Mouse (Mus musculus): Measurements from ENCODE around the gene Ablim1.
A peak's percentile ranks its signal among the peaks of the same experiment; 100 is the strongest.

Gene Ablim1

DNA sequence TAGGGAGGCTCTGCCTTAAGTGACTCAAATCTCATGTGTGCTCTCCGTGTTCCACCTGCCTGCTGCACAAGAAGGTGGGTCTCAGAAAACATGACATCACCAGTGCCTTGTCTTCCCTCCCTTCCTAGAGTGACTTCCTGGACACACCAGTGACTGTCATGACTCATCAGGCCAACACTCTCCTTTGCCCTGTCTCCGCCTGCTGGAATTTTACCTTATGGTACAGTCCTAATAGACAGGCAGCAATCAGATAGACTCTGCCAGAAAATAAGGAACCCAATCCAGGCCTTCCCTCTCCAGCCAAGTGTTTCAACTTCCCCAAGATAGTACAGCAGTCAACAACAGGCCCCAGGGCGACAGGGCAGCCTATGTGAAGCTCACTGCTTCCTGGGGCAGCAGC is 133.8 kb downstream of the Ablim1 start:
- no peak for DNase-seq

DNA sequence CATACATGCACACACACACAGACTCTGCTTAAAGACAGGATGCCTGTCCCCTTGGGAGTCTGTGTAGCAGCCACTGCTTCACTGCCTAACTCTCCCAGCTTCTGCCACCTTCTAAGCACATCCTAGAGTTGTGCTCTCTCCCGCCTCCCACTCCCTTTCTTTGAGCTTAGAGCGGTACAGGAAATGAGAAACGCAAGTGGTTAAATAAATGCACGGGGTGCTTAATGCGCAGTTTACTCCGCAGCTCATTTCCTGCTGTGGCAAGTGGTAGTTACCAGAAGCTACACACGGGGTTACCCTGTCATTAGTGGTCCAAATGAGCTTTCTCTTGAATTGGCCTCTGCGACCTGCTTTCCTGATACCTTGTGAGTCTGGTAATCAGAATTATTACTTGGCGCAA is 134.4 kb downstream of the Ablim1 start:
- no peak for DNase-seq

DNA sequence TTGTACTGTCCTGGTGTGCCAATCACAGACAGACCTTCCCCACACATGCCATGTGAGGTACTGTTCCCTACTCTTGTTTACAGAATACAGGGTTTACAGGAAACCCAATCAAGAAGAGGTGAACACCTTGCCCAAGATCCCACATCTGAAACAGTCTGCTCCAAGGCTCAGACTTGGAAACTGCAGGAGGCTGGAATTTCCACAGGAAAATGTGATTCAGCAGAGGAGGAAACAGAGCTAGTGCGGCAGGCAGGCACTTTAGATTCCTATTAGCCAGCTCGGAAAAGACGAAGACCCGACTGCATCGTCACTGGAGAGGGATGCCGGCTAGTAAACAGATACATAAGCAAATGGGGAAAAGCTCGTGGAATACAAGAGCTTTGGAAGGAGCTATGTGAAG is 135.4 kb downstream of the Ablim1 start:
- DNase-seq = no peak

DNA sequence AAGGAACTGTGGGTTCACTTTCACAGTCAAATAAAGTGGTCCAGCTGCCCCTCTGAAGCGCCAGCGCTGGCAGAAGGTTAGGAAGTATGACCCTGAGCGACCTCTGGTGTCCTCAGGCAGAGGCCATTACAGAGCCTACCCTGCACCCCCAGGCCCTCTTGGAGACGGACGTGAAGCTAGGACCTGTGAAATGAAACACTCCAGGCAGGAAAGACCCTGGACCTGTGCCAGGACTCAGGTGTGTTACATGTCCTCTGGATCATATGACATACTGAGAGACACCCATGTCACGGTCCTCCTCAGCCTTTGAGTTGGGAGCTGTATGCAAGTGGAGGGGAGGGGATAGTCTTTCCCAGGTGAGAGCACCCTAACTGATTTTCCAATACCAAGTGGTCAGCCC is 137.4 kb downstream of the Ablim1 start:
- DNase-seq = no peak

DNA sequence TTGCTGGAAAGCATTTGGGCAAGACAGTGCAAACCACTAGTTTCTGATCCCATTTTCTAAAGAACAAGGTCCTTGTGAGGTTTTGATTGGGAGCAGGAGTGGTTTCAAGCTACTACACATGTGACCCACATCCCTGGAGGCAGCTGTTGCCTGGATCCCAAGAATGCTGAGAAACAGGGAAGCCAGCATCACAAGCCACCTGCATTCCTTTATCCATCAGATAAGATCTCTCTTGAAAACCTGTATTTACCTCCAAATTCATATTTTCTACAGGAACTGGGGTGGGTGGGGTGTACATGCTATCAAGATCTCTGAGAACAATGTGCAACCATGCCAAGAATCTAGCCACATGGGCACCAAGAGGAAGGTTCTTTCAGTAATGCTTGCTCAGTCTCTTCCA is 139.6 kb downstream of the Ablim1 start:
- DNase-seq = no peak

DNA sequence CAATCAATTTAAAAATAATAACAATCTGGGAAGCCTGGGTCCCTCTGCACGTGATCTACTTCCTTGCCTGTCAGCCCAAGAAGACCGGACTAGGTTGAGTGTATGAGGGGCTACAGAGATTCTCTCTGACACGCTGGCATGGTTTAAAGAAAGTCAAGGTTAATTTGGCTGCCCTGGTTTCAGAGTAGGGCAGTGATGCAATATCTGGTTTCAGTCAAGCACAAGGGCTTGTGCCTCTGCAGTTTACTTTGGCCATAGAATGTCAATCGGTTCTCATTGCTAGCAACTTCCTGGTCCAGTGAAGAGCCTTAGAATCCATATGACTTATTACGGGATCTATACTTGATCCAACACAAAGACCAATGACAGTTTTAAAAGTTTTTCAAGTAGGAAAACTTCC is 140.2 kb downstream of the Ablim1 start:
- DNase-seq = no peak

DNA sequence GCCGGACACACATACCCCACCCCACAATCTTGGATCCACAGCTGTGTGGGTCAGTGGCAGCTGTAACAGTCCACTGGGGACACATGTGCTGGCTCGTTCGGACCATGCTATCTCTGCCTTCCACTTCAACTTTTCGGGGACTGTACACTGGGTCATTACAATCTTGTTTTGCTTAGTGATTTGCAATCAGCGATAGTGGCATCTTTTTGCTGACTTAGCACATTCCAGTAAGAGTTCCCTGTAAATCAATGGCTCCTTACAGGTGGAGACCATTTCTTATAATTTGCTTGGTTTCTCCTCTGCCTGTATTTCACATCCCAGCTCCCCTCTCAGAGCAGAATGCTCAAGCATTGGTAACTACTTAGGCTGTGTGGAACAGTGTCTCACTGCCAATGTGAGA is 140.7 kb downstream of the Ablim1 start:
- DNase-seq = no peak

DNA sequence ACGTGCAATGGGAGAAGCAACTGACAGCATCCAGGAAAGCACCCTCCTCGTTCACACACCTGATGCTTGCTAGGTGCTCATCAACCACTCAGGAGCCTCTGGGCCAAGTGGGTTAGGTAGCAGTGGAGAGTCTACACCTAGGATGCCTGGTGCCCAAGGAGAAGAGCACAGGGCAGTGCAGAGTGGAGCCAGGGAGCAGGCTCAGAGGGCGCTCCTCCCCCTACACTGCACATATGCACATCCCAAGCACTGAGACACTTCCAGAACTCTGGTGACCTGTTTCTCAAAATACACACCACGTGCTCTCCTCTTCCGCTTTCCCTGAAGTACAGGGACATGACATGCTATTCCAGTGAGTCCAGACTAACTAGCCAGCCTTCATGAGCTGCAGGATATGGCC is 142.4 kb downstream of the Ablim1 start:
- DNase-seq = no peak

DNA sequence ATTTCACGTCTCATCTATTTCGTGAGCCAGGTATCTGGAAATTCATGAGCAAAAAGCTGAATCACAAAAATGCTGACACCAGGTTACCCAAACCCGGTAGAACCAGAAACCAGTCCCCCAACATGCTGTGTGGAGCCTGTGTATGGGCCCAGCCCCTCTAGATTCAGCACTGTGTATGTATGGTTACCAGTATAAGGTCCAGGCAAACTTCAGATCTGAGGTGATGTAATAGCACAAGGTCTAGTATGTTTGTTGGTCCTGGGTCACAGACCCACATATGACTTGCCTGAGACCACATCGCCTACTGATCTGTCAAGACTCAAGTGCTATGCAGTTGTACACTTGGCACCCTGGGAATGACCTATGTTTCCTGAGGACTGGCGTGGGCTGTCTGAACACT is 143.8 kb downstream of the Ablim1 start:
- no peak for DNase-seq

DNA sequence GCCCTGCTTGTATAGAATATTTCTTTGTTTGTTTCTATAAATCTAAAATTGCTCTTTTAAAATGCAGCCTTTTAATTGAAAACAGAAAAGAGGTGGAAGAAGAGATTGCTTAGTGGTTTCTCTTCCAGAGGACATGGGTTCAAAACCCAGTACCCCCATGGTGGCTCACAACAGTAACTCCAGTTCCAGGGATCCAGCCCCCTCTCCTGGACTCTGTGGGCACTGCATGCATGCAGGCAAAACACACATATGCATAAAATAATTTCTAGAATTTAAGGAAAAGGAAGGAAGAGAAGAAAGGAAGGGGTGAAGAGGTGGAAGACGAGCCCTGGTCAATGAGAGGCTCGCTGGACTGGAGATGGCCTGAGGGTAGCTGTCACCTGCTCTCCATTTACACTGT is 145.2 kb downstream of the Ablim1 start:
- DNase-seq = peak; percentile 13

DNA sequence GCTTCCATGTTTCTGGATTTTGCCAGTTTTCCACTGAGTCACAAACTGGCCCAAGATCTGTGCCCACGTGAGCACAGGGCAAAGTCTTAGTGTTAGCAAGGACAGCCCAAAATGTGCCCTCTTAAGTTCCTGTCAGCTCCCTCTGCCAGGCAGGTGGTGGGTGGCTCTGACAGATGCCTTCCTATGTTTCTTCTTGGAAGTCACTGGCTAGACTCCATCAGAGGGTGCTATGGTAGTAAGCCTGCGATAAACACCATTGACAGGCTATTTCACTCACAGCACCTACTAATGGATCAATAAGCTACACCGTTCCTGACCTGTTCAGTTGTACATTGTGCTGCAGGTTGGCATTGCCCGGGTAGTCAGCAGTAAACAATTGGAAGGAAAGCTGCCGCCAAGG is 147.0 kb downstream of the Ablim1 start:
- peak; percentile 1 for DNase-seq

DNA sequence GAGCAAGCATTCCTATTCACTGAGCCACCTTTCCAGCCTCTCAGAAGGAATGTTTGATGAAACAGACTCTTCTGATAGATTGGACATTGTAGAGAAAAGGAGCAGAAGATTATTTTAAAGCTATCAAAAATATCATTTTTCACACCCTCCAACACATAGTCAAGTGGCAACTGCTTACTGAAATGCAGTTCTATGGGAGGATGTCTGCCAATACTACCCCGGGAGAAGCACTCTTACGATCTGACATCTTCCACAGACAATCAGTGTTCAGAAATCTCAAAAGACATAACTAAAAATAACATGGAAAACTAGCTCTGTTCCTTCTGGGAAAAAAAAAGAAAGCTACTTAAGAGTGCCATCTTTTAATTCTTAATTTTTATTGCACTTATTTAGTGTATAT is 149.8 kb downstream of the Ablim1 start:
- no peak for DNase-seq

DNA sequence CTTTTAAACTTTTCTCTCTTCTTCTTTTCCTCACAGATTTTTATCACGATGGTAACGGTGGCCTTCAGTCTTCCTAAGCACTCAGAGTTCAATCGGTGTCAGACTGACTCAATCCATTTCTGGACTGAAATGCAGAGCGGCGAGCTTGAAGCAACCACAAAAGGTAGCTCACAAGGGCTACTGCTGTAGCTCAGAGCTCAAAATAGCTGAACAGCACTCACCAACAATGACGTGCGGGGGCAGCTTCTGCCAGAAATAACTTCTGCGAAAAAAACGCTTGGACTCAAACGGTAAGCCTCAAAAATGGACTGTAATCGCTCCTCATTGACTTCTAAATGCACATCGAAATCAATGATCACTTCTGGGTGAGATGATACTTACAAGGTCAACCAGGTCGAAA is 151.4 kb downstream of the Ablim1 start:
- DNase-seq = no peak

DNA sequence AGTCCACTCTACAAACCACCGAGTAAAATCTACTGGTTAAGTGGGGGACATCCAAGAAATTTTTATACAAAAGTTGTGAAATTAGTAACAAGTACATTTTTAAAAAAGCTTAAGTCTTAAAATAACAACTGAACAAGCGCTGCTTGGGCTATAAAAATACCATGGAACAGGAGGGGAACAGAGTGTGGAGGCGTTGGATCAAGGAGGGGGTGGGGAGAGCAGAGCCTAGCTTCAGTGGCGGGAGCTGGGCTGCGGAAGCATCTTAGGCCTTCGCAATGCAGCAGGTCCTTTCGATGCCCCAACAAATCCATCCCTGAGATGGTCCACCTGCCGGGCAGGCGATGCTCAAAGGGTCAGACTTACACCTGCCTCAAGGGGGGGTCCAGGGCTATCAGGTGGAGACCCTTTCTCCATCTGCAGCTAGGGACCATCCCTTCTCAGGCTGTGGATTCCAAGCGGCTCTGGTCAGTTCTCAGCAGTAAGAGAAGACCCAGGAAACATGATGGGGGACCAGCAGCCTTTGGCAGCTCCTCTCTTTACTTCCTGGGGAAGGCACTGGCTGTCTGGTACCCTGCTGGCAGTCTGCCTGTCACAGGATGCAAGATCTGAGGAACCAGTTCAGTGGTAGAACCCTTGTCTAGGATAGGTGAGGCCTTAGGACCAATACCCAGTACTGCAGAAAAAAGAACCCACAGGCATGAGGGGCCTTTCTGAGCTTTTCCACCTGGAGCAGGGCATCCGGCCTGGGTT is 152.6 kb downstream of the Ablim1 start:
- DNase-seq = no peak

DNA sequence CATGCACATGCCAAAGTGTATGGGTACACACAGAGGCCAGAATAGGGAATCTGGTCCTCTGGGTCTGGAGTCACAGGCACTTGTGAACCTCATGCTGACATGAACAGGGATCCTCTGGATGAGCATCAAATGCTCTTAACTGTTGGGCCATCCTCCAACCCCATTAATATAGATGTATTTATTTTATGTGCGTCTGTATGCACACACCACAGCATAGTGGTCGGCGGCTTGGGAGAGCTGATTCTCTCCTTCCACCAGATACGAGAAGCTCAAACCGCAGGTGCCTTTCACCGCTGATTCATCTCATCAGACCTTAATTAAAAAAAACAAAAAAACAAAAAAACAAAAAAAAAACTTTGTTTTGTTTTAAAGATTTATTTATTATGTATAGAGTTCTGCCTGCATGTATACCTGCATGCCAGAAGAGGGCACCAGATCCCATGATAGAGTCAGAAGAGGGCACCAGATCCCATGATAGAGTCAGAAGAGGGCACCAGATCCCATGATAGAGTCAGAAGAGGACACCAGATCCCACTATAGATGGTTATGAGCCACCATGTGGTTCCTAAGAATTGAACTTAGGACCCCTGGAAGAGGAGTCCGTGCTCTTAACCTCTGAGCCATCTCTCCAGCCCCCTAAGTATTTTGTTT is 153.6 kb downstream of the Ablim1 start:
- no peak for DNase-seq

DNA sequence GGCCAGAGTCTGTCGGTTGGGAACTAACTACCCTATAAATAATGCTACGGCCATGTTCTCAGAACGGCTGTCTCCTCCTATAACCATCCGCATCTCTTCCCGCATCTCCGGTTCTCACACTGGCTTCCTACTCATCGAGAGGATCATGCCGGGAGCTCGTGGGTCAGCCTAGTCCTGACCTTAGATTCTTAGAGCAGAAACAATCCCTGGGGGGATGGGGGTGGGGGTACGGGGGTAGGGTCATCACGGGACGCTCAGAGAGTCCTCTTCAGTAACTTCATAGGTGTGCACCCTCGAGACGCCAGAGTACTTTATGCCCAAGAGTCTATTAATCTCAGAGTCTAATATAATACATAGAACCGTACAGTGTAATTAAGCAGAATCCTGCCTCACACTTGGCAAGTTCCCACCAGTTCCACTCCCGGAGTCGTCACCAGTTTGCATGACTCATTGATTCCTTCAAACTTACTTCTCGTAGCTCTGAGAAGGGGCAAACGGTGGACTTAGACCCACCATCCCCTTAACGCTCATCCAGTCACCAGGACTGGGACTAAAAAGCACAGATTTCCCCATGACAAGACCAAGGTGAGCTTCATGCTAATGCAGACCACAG is 156.9 kb downstream of the Ablim1 start:
- no peak for DNase-seq

DNA sequence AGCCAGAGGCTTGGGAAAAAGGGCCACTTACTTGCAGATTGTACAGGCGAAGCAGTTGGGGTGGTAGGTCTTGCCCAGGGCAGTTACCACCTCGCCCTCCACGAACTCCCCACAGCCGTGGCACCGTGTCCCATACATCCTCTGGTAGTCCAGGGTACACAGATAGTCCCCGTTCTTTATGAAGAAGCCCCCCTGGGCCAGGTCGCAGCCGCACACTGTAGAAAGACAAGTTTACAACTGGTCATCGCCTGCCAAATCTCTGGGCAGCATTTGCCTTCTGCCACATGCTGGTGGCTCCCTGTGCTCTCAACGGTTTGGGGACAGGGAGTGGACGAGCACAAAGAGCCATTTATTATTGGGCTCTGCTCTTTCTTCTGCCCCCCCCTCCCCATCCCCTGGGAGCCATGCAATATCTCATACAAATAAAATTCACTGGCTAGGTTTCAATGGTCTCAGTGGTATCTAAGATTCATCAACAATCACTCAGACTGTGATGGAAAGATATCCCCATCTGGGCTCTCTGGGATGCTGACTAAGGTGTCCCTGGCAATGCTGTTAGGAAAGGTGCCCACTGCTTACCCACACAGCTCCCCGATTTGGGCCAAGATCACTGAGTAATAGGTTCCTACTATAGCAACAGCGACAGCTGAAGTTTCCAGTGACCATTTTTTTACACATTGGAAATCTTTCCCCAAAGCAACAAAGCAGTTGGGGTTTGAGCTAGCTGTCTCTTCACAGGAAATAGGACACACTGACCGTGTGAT is 159.4 kb downstream of the Ablim1 start:
- no peak for DNase-seq

DNA sequence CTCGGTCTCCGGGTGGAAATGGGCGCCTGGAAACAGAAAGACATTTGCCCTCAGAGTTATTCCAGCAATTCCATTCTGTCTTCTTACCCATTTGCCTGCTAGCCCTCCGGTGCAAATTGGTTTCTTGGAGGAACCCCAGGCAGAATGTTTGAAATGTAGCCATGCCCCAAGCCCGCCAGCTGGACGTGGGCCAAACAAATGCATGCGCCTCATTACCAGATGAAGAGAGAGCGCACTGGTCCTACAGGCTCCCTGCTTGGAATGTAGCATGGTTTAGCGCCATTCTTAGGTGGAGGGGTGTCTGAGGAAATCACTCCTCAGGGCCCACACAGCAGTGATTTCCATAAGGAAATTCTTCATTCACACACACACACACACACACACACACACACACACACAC is 162.4 kb downstream of the Ablim1 start:
- peak; percentile 60 for DNase-seq

DNA sequence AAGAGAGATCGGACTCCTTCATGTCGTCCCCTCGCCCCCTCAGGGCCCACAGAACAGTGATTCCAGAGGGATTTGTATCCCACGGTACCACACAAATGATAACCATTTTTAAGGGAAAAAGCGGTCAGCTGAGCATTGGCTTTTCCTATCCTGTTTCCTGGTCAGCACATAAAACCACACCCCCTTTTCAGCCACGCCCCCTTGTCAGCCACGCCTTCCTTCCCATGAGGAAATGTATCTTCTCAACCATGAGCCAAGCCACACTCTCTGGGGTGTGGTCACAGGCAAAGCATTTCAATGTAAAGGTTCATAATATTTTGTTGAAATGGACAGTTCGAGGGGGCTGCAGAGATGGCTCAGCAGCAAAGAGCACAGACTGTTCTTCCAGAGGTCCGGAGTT is 163.2 kb downstream of the Ablim1 start:
- DNase-seq = no peak

DNA sequence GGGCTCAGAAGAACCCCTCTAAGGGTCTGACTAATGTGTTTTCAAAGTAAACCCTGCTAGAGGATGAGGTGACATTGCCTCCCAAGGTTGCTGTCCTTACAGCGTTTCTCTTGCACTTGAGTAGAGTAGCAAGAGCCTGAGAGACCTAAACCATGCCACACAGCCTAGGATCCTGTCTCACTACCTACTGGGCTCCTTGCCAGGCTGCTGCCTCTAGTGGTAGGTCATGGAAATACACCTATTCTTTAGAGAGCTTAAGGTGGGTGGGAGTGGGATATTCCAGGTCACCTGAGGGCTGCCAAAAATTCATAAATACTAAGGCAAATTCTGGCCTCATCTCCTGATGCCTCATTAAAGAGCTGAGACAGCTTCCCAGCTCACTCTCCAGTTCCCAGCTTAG is 164.4 kb downstream of the Ablim1 start:
- no peak for DNase-seq

DNA sequence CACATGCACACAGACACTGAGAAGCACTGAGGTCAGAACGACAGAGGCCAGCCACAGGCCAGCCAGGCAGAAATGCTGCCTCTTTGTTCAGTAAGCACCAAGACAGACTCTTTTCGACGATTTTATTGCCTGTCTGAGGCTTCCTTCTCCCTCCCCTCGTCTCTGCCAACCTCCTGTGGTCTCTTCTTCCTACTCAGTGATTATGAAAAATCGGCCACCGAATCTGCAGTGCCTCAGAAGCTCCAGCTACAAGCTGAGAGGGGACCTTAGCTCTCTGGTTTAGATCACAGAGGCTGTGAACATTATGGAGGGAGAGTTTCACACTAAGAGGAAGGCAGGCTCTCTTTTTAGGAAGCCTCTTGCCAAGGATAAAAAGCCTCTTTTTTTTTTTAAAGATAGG is 167.0 kb downstream of the Ablim1 start:
- no peak for DNase-seq

DNA sequence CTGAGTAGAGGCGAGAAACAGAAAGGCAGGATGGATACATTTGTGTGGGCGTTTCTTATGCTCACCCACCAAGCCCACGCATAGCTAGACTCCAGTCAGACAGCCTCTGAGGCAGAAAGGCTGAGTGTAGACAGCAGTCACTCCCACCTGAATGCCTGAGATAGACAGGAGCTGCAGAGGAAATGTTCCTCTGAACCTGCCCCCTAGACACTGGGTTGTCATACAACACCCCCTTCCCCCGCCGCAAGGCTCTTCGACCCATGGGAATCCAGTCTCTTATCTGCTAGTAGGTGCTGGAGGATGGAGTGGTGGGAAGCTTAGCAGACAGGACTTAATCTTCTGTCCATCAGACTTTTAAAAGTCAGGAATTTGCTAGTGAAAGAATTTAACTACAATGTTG is 167.8 kb downstream of the Ablim1 start:
- DNase-seq = no peak

DNA sequence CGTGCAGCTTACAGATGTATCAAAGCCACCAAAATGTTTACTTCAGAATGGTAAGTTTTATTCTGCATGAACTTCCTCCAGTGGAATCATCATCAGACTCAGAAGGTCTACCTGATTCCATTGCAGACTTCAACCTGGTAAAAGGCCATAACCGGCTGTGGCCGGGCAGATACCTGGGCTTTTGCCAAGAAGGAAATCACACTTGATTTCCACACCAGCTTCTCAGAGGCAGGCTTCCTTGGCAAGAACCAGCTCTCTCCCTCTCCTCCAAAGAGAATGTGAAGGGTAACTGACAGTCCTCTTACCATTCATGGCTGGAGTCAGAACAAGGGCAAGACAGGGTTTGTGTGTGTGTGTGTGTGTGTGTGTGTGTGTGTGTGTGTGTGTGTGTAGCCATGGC is 171.1 kb downstream of the Ablim1 start:
- DNase-seq = no peak

All from right cerebral cortex, postnatal 14 days (tissue).